Mouse (Mus musculus): ENCODE results near the gene Pkmyt1. TPM values are rescaled to one million over a fixed set of nuclear protein-coding genes. Genes with fewer than 3 reads are reported as not detected.
A peak's percentile ranks its signal among the peaks of the same experiment; 100 is the strongest.
"Not testable (repeated sequence)": the region's sequence is repeated elsewhere in the genome, so short reads cannot be mapped to it uniquely, and the experiment has no call there.

Gene Pkmyt1
- polyA plus RNA-seq, 1 experiment, result 20.1 TPM

DNA sequence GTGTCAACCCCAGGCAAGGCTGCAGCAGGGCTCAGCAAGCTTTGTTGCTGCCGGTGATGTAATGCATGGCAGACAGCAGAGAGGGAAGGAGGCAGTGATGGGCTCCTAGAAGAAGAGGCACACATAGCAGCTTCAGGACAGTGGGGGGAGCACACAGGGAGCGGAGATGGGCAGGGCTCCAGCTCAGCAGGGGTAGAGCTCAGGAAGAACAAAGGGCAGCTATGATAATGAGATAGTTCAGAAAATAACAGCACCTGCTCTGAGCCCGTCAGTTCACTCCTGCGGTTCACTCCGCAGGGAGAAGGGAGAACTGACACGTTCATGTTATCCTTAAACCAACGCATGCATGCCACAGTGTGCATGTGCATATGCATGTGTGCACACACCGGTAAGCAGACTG lies 32.7 kb downstream of the Pkmyt1 start:
- no peaks in the 10 kb centered on the region for H3K4me1 ChIP-seq (ENCODE audit: control insufficient read depth, insufficient read depth, low read length)
- no peak overlapping the region for H3K27ac ChIP-seq (ENCODE audit: insufficient read depth, low read depth, low read length)
- TF ChIP-seq POLR2A (IDR thresholded peaks at IDR 0.05; ENCODE audit: borderline replicate concordance, low read depth, low read length), result no peak
- no peak for TF ChIP-seq CTCF (IDR thresholded peaks at IDR 0.05; ENCODE audit: low read depth, low read length)
- no peak overlapping the region for H3K4me3 ChIP-seq (ENCODE audit: insufficient read depth, low read length)

DNA sequence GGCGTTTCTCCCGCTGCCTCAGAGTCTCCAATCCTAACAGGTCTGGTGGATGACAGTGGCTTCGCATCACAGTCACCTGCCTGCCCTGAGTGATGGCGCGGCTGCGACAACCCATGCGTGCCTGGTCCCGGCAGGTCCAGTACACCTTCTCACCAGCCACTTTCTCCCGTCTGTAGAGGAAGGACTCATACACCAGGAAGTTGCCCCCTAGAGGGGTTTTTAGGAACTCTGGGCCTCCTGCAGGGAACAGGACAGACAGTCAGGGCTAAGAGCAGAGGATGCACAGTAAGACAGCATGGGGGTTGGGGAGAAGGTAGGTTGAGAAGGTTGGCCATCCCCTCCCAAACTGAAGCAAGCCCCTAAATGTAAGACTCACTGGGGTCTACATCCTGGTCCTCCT lies 34.1 kb downstream of the Pkmyt1 start:
- Histone ChIP-seq H3K4me1 (ENCODE audit: control insufficient read depth, insufficient read depth, low read length) (no peaks in the 10 kb centered on the region), H3K27ac (ENCODE audit: insufficient read depth, low read depth, low read length) (no peak overlapping the region), H3K4me3 (ENCODE audit: insufficient read depth, low read length) (no peak overlapping the region)
- TF ChIP-seq POLR2A (IDR thresholded peaks at IDR 0.05; ENCODE audit: borderline replicate concordance, low read depth, low read length), result no peak
- TF ChIP-seq CTCF (IDR thresholded peaks at IDR 0.05; ENCODE audit: low read depth, low read length), result no peak

DNA sequence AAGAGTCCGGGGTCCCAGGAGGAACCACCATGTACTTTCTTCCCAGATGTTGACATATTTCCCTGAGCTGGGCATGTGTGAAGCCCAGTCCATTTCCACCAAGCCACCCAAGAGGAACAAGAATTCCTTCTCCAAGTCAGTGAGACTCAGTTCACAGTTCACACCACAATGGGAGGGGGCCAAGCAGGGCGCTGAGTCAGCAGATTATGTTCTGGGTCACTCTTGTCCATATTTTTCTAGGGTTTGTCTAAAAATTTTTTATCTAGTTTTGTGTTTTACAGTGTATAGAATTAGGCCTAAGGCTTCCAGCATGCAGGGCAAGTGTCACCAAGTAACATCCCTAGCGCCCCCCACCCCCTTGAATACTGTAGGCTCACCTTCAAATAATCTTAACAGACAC lies 35.0 kb downstream of the Pkmyt1 start:
- TF ChIP-seq CTCF (IDR thresholded peaks at IDR 0.05; ENCODE audit: low read depth, low read length) (no peak), POLR2A (IDR thresholded peaks at IDR 0.05; ENCODE audit: borderline replicate concordance, low read depth, low read length) (no peak)
- Histone ChIP-seq H3K27ac (ENCODE audit: insufficient read depth, low read depth, low read length) (no peak overlapping the region), H3K4me3 (ENCODE audit: insufficient read depth, low read length) (no peak overlapping the region), H3K4me1 (ENCODE audit: control insufficient read depth, insufficient read depth, low read length) (no peaks in the 10 kb centered on the region)

DNA sequence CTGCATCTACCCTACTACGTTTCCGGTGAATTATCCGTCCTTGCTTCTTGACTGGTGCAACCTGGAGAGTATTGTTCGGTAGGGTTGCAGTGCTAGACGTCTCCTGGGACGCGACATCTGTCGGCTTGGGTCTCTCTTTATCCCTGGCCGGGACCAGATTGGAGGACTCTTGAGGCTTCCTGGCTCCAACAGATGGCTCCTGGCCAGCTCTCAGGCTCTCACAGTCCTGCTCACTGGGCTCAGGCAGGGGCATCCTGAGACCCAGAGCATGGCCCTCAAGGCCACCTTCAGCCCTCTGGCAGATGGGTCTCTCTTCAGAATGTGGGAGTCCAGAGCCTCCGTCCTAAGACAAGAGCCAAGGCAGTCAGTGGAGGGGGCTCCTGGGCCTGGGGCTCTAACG lies 36.8 kb downstream of the Pkmyt1 start:
- Histone ChIP-seq H3K4me3 (ENCODE audit: insufficient read depth, low read length) (no peak overlapping the region), H3K27ac (ENCODE audit: insufficient read depth, low read depth, low read length) (no peak overlapping the region), H3K4me1 (ENCODE audit: control insufficient read depth, insufficient read depth, low read length) (no peaks in the 10 kb centered on the region)
- TF ChIP-seq POLR2A (IDR thresholded peaks at IDR 0.05; ENCODE audit: borderline replicate concordance, low read depth, low read length), result no peak

DNA sequence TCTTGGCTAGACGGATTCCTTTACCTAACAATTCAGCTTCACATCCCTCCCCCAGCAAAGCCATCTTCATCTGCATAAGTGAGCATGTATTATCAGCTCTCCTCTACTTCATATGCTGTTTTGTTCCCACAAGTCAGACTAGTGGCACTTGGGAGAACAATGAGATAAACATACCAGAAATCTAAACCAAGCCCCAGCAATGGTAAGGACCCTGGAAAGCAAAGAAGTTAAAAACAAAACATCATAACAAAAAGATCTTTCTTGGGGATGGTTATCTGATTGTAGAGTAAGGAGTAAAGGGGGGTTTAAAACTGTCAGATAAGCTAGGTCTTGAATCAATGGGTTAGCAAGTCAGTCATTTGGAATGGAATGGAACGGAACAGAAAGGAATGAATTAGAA lies 44.4 kb downstream of the Pkmyt1 start:
- TF ChIP-seq POLR2A (IDR thresholded peaks at IDR 0.05; ENCODE audit: borderline replicate concordance, low read depth, low read length) (no peak), CTCF (IDR thresholded peaks at IDR 0.05; ENCODE audit: low read depth, low read length) (no peak)
- 0 out of 2 replicates have a peak, but pooled peaks cover 4% of the 10 kb centered on the region for H3K4me1 ChIP-seq (ENCODE audit: control insufficient read depth, insufficient read depth, low read length)
- H3K27ac ChIP-seq (ENCODE audit: insufficient read depth, low read depth, low read length), result no peak overlapping the region
- H3K4me3 ChIP-seq (ENCODE audit: insufficient read depth, low read length), result peak overlapping the region; percentile 73

DNA sequence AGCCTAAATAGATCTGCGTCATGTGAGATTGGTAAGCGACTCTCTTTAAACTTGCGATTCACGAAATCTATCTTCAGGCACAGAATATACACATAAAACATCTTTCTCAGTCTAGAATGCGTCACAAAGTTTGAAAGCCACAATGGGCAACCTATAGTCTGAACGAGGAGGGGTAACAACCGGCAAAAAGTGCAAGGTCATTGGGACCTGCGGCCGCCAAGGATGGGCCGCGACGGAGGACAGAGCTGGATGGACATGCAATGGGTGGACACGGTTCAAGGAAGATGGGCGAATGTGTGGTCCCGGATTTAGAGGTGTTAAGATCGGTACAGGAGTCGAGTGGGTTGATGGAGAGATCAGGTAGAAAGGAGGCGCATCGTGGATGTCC lies 44.8 kb downstream of the Pkmyt1 start:
- 0 out of 2 replicates have a peak, but pooled peaks cover 4% of the 10 kb centered on the region for H3K4me1 ChIP-seq (ENCODE audit: control insufficient read depth, insufficient read depth, low read length)
- peak overlapping the region; percentile 73 for H3K4me3 ChIP-seq (ENCODE audit: insufficient read depth, low read length)
- no peak for TF ChIP-seq POLR2A (IDR thresholded peaks at IDR 0.05; ENCODE audit: borderline replicate concordance, low read depth, low read length)
- no peak for TF ChIP-seq CTCF (IDR thresholded peaks at IDR 0.05; ENCODE audit: low read depth, low read length)
- no peak overlapping the region for H3K27ac ChIP-seq (ENCODE audit: insufficient read depth, low read depth, low read length)

DNA sequence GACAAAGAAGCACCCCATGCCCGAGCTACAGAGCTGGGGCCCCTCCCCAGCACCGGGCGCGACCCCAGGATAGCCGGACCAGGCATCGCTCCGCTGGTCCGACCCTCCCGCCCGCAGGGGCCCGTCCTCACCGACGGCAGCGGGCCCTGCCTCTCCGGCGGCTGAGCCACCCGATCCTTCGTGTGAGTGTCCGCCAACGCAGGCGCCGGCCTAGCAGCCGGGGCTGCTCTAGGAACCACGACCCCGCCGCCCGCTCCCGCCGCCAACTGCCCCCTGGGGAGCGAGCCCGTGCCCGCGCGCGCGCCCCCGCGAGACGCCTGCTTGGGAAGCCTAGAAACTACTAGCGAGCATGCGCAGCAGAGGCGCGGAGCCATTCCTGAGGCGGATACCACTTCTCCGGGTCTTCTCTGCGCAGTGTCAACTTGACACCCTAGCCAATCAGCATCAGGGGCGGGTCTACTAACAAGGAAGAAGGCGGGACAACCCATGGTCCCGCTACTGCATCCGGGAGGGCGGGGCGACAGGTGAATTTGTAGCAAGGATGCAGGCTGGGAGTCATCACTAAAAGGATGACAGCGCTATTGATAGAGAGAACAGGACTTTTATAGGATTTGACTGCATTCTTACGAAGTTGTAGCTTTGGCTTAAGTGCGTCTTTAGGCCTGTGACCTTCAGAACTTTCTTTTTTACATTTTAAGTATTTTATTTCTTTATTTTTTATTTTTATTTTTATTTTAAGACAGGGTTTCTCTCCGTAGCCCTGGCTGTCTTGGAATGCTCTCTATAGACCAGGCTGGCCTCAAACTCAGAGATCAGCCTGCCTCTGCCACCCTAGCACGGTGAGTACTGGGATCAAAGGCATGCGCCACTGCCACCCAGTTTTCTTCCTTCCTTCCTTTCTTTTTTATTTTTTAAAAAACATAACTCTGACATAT lies 45.4 kb downstream of the Pkmyt1 start, which contains the start of gene Flywch1:
Flywch1 (minus strand) TSS at position 319 of the 935 bp plus-strand sequence.
- H3K27ac ChIP-seq (ENCODE audit: insufficient read depth, low read depth, low read length), result no peak within 1 kb of the TSS
- TF ChIP-seq CTCF (IDR thresholded peaks at IDR 0.05; ENCODE audit: low read depth, low read length), result no peak
- TF ChIP-seq POLR2A (IDR thresholded peaks at IDR 0.05; ENCODE audit: borderline replicate concordance, low read depth, low read length), result peak; percentile 44; the same call in 1 of the 2 replicates
- peak within 1 kb of the TSS; percentile 73 for H3K4me3 ChIP-seq (ENCODE audit: insufficient read depth, low read length)
- H3K4me1 ChIP-seq (ENCODE audit: control insufficient read depth, insufficient read depth, low read length), result peaks cover 7% of the 10 kb centered on the region

DNA sequence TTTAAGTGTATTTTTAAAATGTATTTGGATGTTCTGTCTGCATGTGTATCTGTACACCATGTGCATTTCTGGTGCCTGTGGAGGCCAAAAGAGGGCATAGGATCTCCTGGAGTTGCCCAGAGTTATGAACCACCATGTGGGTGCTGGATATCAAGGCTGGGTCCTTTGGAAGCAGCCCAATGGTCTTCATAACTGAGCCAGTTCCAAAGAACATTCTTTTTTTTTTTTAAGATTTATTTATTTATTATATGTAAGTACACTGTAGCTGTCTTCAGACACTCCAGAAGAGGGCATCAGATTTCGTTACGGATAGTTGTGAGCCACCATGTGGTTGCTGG lies 46.1 kb downstream of the Pkmyt1 start:
- peaks cover 13% of the 10 kb centered on the region for H3K4me1 ChIP-seq (ENCODE audit: control insufficient read depth, insufficient read depth, low read length)
- H3K4me3 ChIP-seq (ENCODE audit: insufficient read depth, low read length); H3K27ac ChIP-seq (ENCODE audit: insufficient read depth, low read depth, low read length): not testable (repeated sequence)

DNA sequence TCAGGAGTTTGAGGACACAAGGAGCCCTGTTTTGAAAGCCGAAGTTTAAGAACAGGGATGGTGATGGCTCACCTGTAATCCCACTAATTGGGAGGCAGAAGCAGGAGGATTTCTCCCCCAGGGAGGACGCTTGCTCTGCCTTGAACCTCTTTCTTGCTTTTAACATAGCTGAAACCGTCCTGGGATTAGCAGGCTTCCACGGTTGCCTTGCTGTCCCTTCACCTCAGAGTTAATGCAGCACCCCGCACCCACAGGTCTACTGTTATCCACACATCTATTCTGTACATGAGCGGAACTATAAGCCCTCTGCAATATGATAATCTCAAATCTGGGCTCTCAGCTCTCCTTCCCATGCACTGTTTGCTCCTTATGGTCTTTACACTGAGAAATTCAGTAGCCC lies 47.5 kb downstream of the Pkmyt1 start:
- H3K27ac ChIP-seq (ENCODE audit: insufficient read depth, low read depth, low read length), result no peak overlapping the region
- H3K4me1 ChIP-seq (ENCODE audit: control insufficient read depth, insufficient read depth, low read length), result peaks cover 17% of the 10 kb centered on the region
- no peak overlapping the region for H3K4me3 ChIP-seq (ENCODE audit: insufficient read depth, low read length)
- TF ChIP-seq POLR2A (IDR thresholded peaks at IDR 0.05; ENCODE audit: borderline replicate concordance, low read depth, low read length) (no peak), CTCF (IDR thresholded peaks at IDR 0.05; ENCODE audit: low read depth, low read length) (no peak)

DNA sequence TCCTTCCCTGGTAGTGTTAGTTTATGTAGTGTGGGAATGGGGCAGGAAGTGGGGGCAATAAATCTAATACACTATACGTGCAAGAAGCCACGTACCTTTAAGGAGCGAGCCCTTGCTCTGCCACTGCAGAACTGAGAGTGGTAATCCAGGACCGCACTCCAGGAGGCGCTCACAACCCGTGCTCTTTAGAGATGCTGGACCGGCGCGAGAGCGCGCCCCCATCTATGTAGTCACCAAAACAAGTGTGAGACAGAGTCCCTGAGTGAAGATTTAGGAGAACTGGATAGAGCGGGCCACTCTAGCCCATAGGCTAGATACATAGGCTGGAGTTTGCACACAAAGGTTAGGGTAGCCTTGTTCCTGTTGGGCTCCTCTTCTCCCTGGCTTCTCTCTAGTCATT lies 48.0 kb downstream of the Pkmyt1 start:
- TF ChIP-seq CTCF (IDR thresholded peaks at IDR 0.05; ENCODE audit: low read depth, low read length) (peak; percentile 60), POLR2A (IDR thresholded peaks at IDR 0.05; ENCODE audit: borderline replicate concordance, low read depth, low read length) (no peak)
- no peak overlapping the region for H3K27ac ChIP-seq (ENCODE audit: insufficient read depth, low read depth, low read length)
- H3K4me1 ChIP-seq (ENCODE audit: control insufficient read depth, insufficient read depth, low read length), result peaks cover 17% of the 10 kb centered on the region
- no peak overlapping the region for H3K4me3 ChIP-seq (ENCODE audit: insufficient read depth, low read length)
